Mouse (Mus musculus) MN1 (cell line): ENCODE measurements around the gene Ccdc97.

Experiments
- DNase-seq: peaks from one replicate; pipeline ENCODE4 v3.0.0-alpha.2; 2016; ENCODE audit warnings: low spot score

Ccdc97 gene

GRCm38 (mm10) chr7:25720760-25721159 lies 1.9 kb upstream of the Ccdc97 start:
- DNase-seq, result no peak

GRCm38 (mm10) chr7:25719761-25720610 lies 1.1 kb upstream of the Ccdc97 start:
- peak; percentile 74 for DNase-seq

GRCm38 (mm10) chr7:25717478-25717877 lies 1.4 kb downstream of the Ccdc97 start:
- no peak for DNase-seq

GRCm38 (mm10) chr7:25715731-25716271 lies 3.1 kb downstream of the Ccdc97 start:
- no peak for DNase-seq

GRCm38 (mm10) chr7:25714581-25714980 lies 4.3 kb downstream of the Ccdc97 start:
- DNase-seq, result no peak

- no peak for DNase-seq
These were observed 6.1 kb downstream of the Ccdc97 start for GRCm38 (mm10) chr7:25712801-25713200.

- peak; percentile 94 for DNase-seq
These were observed 7.1 kb downstream of the Ccdc97 start for GRCm38 (mm10) chr7:25711731-25712197.

- DNase-seq, result no peak
These were observed 7.7 kb downstream of the Ccdc97 start for GRCm38 (mm10) chr7:25711165-25711564.

- DNase-seq, result peak; percentile 27
These were observed 8.3 kb downstream of the Ccdc97 start for GRCm38 (mm10) chr7:25710519-25711130.

GRCm38 (mm10) chr7:25709961-25710360 lies 8.9 kb downstream of the Ccdc97 start:
- no peak for DNase-seq

GRCm38 (mm10) chr7:25707581-25708292 lies 11.2 kb downstream of the Ccdc97 start:
- DNase-seq, result peak; percentile 23

- no peak for DNase-seq
These were observed 12.2 kb downstream of the Ccdc97 start for GRCm38 (mm10) chr7:25706578-25707170.

GRCm38 (mm10) chr7:25705801-25706251 lies 13.1 kb downstream of the Ccdc97 start:
- DNase-seq, result no peak

- DNase-seq, result no peak
These were observed 14.0 kb downstream of the Ccdc97 start for GRCm38 (mm10) chr7:25704716-25705364.

GRCm38 (mm10) chr7:25703793-25704494 lies 14.9 kb downstream of the Ccdc97 start:
- no peak for DNase-seq

- DNase-seq, result no peak
These were observed 16.5 kb downstream of the Ccdc97 start for GRCm38 (mm10) chr7:25702350-25702749.

GRCm38 (mm10) chr7:25700732-25701131 lies 18.2 kb downstream of the Ccdc97 start:
- no peak for DNase-seq

GRCm38 (mm10) chr7:25699851-25700250 lies 19.0 kb downstream of the Ccdc97 start:
- no peak for DNase-seq

GRCm38 (mm10) chr7:25694104-25694503 lies 24.8 kb downstream of the Ccdc97 start:
- no peak for DNase-seq

- DNase-seq, result no peak
These were observed 28.8 kb downstream of the Ccdc97 start for GRCm38 (mm10) chr7:25690051-25690450.

- DNase-seq, result no peak
These were observed 29.3 kb downstream of the Ccdc97 start for GRCm38 (mm10) chr7:25689603-25690021.
